Mouse (Mus musculus): ENCODE data around the gene Rspo3. TPM values are rescaled to one million over a fixed set of nuclear protein-coding genes. Genes with fewer than 3 reads are reported as not detected.
A peak's percentile ranks its signal among the peaks of the same experiment; 100 is the strongest.

The Rspo3 gene
- total and polyA plus RNA-seq, 3 experiments: not detected

GRCm38 (mm10) chr10:29470454-29470853, 65.2 kb downstream of the Rspo3 start:
- Histone ChIP-seq H3K79me2 (ENCODE audit: control insufficient read depth, insufficient read depth, low read length, poor library complexity) (no peaks in the 10 kb centered on the region), H3K4me3 (ENCODE audit: control insufficient read depth in 1 of 2, insufficient read depth in 1 of 2, low read depth in 2 of 2, low read length in 2 of 2) (no peak overlapping the region), H3K36me3 (ENCODE audit: control insufficient read depth in 1 of 2, insufficient read depth in 2 of 2, low read length in 2 of 2) (no peaks in the 10 kb centered on the region), H3K9ac (ENCODE audit: control insufficient read depth, low read depth, low read length, poor library complexity, severe bottlenecking) (no peak overlapping the region), H3K27me3 (ENCODE audit: control insufficient read depth in 1 of 2, insufficient read depth in 2 of 2, low read length in 2 of 2) (peaks cover 0 to 1% of the 10 kb centered on the region in 2 experiments; a peak in 2 of 4 replicates), H3K4me1 (ENCODE audit: control insufficient read depth in 1 of 2, insufficient read depth in 2 of 2, low read length in 2 of 2) (no peaks in the 10 kb centered on the region), H3K9me3 (replicated peaks; ENCODE audit: insufficient read depth, low read length) (no peaks in the 10 kb centered on the region), H3K27ac (ENCODE audit: control insufficient read depth, low read depth, low read length) (no peak overlapping the region)
- TF ChIP-seq ZC3H11A (IDR thresholded peaks at IDR 0.05; ENCODE audit: low read depth, low read length) (no peak), NRF1 (IDR thresholded peaks at IDR 0.05; ENCODE audit: insufficient read depth, low read depth, low read length, poor library complexity, severe bottlenecking) (no peak), GATA1 (IDR thresholded peaks at IDR 0.05; ENCODE audit: low read depth, low read length) (no peak), MEF2A (IDR thresholded peaks at IDR 0.05; ENCODE audit: extremely low read depth, insufficient replicate concordance, low read depth, low read length, poor library complexity, severe bottlenecking) (no peak), ZKSCAN1 (IDR thresholded peaks at IDR 0.05; ENCODE audit: low read depth, low read length) (no peak), CHD2 (IDR thresholded peaks at IDR 0.05; ENCODE audit: low read length) (no peak), MYC (IDR thresholded peaks at IDR 0.05; ENCODE audit: low read depth, low read length) (no peak), POLR2AphosphoS5 (IDR thresholded peaks at IDR 0.05; ENCODE audit: borderline replicate concordance, low read depth, low read length) (no peak), SMC3 (IDR thresholded peaks at IDR 0.05; ENCODE audit: low read depth, low read length) (no peak), E2F4 (IDR thresholded peaks at IDR 0.05; ENCODE audit: borderline replicate concordance, low read depth, low read length) (no peak), NELFE (IDR thresholded peaks at IDR 0.05; ENCODE audit: low read depth, low read length) (no peak), MYB (IDR thresholded peaks at IDR 0.05; ENCODE audit: low read depth, low read length) (no peak), MAZ (IDR thresholded peaks at IDR 0.05; ENCODE audit: low read depth, low read length) (no peak), SIN3A (IDR thresholded peaks at IDR 0.05; ENCODE audit: low read length) (no peak)
- DNase-seq (ENCODE audit: low read depth, low spot score): peak; percentile 3

DNA sequence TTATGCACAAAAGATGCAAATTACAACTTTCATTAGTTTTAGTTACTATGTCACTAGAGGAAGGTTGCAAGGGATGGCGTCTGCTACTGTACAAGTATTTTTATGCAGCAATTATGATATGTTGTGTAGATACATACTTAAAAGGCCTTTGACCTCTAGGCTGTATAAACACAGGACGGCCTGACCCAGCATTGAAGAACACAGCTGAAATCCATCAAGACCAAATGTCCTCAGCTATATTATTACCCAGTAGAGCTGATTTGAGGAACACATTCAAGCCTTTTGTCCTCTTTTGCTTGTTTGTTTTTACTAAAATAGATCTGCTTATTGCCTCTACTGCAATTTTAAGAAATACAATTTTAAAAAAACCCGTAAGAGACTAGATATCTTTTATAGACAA, 75.6 kb downstream of the Rspo3 start:
- no peaks in the 10 kb centered on the region for H3K36me3 ChIP-seq (ENCODE audit: control insufficient read depth in 1 of 2, insufficient read depth in 2 of 2, low read length in 2 of 2)
- no peak overlapping the region for H3K4me3 ChIP-seq (ENCODE audit: control insufficient read depth in 1 of 2, insufficient read depth in 1 of 2, low read depth in 2 of 2, low read length in 2 of 2)
- peaks cover 0 to 2% of the 10 kb centered on the region in 2 experiments; a peak in 1 of 4 replicates for H3K27me3 ChIP-seq (ENCODE audit: control insufficient read depth in 1 of 2, insufficient read depth in 2 of 2, low read length in 2 of 2)
- DNase-seq (ENCODE audit: low read depth, low spot score): no peak
- no peaks in the 10 kb centered on the region for H3K9me3 ChIP-seq (replicated peaks; ENCODE audit: insufficient read depth, low read length)
- no peak overlapping the region for H3K9ac ChIP-seq (ENCODE audit: control insufficient read depth, low read depth, low read length, poor library complexity, severe bottlenecking)
- H3K27ac ChIP-seq (ENCODE audit: control insufficient read depth, low read depth, low read length): no peak overlapping the region
- no peak for TF ChIP-seq TAL1 (IDR thresholded peaks at IDR 0.05; ENCODE audit: low read length)
- no peak for TF ChIP-seq MYB (IDR thresholded peaks at IDR 0.05; ENCODE audit: low read depth, low read length)
- TF ChIP-seq SMC3 (IDR thresholded peaks at IDR 0.05; ENCODE audit: low read depth, low read length): no peak
- no peak for TF ChIP-seq GATA1 (IDR thresholded peaks at IDR 0.05; ENCODE audit: low read depth, low read length)
- TF ChIP-seq KAT2A (conservative IDR thresholded peaks at IDR 0.05; ENCODE audit: low read depth, low read length): no peak
- no peak for TF ChIP-seq MAFK (IDR thresholded peaks at IDR 0.05; ENCODE audit: borderline replicate concordance, low read depth, low read length)
- no peaks in the 10 kb centered on the region for H3K4me1 ChIP-seq (ENCODE audit: control insufficient read depth in 1 of 2, insufficient read depth in 2 of 2, low read length in 2 of 2)
- H3K79me2 ChIP-seq (ENCODE audit: control insufficient read depth, insufficient read depth, low read length, poor library complexity): no peaks in the 10 kb centered on the region
